Mouse (Mus musculus) liver, adult (tissue): ENCODE measurements at regions not wholly inside any gene's neighbourhood (a gene's known extent, or its start where the extent isn't known, plus 50 kb on each side); places are given as distances from the start of the nearest gene placed in this dataset.

Experiments used
- GATA4 ChIP-seq: IDR thresholded peaks from 2 replicates; pipeline ENCODE4 v1.6.1; 2014; ENCODE audit warnings: mild to moderate bottlenecking, low read length; ENCODE audit not compliant: insufficient replicate concordance

GRCm38 (mm10) chr6:140218789-140219188, 177.5 kb upstream of the Plcz1 start:
- no peak for TF ChIP-seq GATA4

GRCm38 (mm10) chr6:140212403-140212802, 171.1 kb upstream of the Plcz1 start:
- no peak for TF ChIP-seq GATA4

- TF ChIP-seq GATA4: no peak
Measured at GRCm38 (mm10) chr6:140210141-140210540, 168.9 kb upstream of the Plcz1 start.

DNA sequence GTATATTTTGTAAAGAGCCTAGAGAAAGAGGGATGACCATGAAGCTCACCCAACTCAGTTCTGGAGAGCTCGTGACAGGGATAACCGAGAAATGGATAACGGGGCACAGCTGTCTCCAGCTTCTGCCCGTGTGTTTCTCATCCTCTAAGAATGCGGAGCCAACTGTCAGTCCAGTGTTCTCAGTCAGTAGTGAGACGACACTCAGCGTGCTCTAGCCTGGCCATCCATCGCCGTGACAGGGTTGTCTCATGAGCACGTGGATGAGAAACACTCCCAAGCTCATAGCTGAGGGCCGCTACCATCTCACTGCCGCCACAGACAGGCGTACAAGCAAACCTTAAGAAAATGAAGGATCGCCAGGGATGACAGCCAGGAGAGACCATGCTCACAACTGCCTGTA, 167.8 kb upstream of the Plcz1 start:
- TF ChIP-seq GATA4: no peak

- no peak for TF ChIP-seq GATA4
Measured at GRCm38 (mm10) chr6:140208375-140208774, 167.1 kb upstream of the Plcz1 start.

GRCm38 (mm10) chr6:140201356-140201755, 160.1 kb upstream of the Plcz1 start:
- no peak for TF ChIP-seq GATA4

DNA sequence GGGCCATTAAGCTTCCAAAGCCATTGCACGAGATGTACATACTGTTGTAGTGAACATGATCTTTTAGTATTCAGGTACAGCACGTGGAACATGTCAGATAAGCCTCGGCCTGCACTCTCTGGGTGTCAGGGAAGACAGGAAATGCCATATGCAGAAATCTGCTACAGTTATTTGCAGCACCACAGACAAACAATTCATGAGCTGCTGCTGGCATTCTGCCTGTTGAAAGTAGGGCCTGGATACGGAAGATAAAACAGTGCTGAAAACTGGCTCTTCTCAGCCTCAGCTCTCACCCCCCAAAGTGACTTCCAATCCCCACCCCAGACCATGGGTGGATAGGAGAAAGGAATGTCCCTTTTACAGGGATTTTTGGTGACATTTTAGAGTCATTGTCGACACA, 159.1 kb upstream of the Plcz1 start:
- no peak for TF ChIP-seq GATA4

DNA sequence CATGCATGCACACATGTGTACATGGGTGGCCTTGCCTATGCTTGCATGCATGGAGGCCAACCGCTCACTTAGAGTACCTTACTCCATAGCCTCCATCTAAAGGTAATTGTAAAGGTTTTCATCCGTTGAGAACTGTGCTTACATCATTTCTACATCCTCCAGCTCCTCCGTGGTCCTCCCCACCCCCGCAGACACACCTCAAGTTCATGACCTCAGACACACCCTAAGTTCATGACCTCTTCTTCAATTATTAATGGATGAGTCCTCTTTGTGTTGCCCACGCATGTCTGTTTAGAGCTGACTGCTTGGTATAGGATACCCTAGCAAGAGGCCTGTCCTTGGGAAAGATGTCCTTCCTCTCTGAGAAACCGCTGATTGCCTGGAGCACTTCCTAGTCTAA, 156.8 kb upstream of the Plcz1 start:
- TF ChIP-seq GATA4: no peak

DNA sequence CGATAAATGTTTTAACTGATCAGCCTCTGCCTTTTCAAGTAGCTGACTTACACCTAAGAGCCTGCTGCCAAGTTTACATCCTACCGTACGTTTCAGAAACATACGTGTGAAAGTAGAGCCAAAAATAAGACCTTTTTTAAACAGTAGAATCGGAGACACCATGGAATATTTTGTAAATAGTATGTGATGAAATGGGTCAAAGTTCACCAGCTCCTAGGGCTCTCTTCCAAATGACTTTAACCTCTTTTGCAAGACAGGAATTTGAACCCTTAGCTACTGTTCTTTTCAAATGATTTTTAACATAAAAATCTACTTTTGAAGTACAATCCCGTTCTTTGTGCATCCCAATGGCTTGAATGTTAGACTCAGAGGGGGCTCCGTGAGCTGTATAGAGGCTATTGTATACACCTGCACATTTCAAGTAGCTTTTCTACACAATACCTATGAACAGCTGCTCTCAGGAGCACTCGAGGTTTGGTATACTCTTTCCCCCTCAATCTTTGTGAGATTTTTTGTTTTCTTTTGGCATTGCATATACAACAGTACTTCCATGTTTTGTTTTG, 155.9 kb upstream of the Plcz1 start:
- TF ChIP-seq GATA4: no peak

- TF ChIP-seq GATA4: no peak
Measured at GRCm38 (mm10) chr6:140194276-140194675, 153.0 kb upstream of the Plcz1 start.

DNA sequence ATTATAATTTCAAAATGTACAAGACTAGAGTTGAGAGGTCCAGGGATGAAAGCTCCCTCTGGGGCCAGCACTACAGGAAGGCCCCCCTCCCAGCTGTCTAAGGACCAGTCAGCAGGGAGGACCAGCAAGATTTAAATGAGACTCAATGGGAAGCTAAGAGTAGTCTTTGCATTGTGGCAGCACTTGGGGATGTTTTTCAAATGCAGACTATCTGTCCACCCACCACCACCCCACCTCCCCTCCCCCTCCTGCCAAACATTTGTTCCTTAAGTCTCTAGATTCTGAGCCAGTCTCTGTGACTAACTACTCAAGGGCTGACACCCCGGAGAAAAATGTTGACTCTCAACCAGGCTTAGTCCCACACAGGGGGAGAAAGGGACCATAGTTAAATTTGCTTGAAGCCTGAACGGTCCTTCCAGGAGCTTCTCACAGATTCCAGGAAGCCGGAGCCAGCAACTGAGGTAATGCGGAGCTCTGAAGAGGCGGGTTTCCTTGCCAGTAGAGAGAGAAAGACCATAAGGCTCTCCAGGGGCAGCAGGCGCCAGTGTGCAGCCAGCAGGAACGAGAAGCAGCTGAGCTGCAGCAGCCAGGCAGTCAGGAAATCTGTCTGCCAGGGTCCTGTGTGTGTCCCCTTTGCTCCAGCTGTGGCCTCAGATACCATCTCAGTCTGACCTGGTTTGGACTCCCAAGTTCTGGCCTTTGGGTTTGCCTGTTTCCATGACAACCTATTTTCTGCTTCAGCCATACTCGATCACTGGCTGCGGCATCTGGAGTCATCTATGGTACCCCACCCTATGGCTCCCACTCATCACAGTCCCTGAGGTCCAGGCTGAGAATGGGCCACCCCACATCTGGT, 152.1 kb upstream of the Plcz1 start:
- no peak for TF ChIP-seq GATA4

DNA sequence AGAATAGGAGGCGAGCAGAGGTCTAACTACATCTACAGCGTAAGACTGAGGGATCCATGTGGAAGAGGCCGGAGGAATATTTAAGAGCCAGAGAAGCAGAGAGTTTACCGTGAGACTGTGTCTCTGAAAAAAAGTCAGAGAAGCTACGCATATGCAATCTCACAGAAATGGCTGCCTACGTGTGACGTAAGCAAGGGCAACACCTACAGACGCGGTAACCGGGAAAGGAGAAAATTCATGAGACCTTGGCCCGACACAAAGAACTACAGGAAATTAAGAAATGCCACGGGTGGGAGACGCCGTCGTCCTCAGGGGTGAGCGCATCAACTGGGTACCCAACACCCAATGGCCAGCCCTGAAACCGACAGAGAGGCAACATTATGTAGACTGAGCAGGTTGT, 151.3 kb upstream of the Plcz1 start:
- no peak for TF ChIP-seq GATA4

DNA sequence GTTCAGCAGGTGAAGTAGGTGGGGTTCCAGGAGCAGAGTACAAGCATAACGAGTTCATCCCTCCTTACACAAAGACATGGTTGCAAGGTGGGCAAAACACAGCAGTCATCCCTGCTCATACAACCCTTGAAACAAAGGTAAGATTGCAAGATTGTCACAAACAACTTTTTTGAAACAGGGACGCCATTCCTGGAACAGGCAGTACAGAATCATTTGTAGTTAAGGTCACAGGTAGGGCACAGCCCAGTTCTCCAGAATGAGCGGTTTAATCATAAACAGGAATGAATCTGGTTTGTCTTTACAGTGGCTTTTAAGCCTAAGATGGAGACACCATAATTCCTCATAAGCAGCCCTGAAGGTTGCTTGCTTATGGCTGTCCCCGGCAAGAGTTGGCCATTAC, 150.1 kb upstream of the Plcz1 start:
- no peak for TF ChIP-seq GATA4

- TF ChIP-seq GATA4: no peak
Measured at GRCm38 (mm10) chr6:140189601-140190000, 148.3 kb upstream of the Plcz1 start.

GRCm38 (mm10) chr6:140187733-140188132, 146.5 kb upstream of the Plcz1 start:
- TF ChIP-seq GATA4: no peak

DNA sequence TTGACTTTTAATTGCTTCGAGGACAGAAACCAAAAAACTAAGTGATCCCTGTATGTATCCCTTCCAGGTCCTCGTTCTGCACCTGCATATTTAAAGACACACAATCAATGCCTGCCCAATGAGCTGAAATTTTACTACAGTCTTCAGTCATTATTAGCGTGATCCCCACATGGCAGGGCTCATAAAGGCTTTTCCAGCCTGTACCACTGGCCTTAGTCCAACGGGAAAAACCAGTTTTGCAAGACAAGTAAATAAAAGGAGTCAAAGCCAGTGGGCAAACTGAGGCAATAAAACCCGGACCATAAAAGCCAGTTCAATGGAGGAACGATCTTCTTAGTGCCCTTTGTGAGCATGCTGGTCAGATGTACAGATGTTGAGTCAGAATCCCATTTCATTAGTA, 145.8 kb upstream of the Plcz1 start:
- TF ChIP-seq GATA4: no peak

DNA sequence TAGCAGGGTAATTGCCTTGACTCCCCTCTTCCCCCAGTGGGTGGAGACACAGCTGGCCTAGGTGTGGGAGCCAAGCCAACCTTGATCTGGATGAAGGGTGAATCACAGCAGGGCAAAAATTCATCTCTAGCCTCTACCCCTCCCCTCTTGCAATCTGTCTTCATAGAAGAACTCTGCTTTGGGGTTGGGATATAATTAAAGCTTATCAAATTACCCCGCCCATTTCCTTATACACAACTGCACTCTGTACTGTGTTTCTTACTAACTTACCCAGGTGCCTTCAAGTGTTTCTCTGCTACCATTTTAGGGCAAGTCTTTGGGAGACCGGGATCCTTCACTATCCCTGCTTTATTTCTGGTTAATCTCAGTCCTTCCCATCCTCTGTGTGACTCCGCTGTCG, 138.7 kb upstream of the Plcz1 start:
- TF ChIP-seq GATA4: no peak
